Mouse (Mus musculus) megakaryocyte progenitor cell, adult 5-6 weeks (primary cell): ENCODE measurements around the gene Mrps23. TPM values are rescaled to one million over a fixed set of nuclear protein-coding genes. Genes with fewer than 3 reads are reported as not detected.

Experiments
- ATAC-seq: replicated peaks from 2 replicates; pipeline ENCODE4 v1.8.0; 2016; ENCODE audit warnings: mild to moderate bottlenecking, moderate TSS enrichment, inconsistent platforms; ENCODE audit not compliant: poor library complexity
- total RNA-seq, 2 experiments: library from RNA; stranded (forward) in 1 of 2; stranded (reverse) in 1 of 2; fragments of 157-497, 149-512 nt in 1 of 2; fragments of 200-1000 nt in 1 of 2; gene quantifications; 2 replicates each; pipeline versions ENCODE4 v1.2.3 to v1.2.4; 2015 to 2017

Mrps23 gene
- total RNA-seq, 2 experiments from 2014 or later: 49.0 to 73.5 TPM

DNA sequence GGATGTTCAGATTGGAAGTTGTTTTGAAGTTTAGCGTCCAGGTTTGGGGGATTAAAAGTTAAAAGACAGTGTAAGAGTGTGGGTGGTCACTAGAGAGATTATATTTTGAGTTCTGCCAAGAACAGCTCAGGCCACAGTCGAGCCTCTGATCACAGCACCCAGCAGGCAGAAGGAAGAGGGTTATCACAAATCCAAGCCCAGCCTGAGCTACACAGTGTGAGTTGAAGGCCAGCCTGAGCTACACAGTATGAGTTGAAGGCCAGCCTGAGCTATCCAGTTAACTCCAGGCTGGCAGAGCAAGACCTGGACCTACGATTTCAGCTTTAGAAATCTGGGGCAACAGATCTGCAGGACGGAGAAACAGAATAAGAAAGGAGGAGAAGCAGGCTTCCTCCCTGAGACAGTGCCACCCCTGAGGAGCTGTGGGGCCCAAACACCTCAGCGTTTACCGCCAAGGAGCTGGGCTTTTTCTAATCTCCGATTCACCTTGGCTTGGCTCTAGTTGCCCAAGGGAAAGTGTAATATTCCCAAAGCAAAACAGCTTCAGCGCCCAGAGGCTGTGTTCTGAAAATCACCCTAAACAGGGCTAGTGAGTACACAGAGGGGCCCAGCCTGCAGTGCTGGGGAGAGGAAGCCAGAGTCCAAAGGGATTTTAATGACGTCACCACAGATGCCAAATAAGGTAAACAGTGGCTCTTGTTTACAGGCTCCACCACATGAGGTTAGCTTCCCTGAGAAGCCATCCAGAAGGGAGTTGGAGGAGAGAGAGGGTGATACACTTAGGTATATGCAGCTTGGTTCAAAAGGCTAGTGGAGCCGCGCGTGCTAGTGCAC is 37.5 kb downstream of the Mrps23 start:
- ATAC-seq: no peak

DNA sequence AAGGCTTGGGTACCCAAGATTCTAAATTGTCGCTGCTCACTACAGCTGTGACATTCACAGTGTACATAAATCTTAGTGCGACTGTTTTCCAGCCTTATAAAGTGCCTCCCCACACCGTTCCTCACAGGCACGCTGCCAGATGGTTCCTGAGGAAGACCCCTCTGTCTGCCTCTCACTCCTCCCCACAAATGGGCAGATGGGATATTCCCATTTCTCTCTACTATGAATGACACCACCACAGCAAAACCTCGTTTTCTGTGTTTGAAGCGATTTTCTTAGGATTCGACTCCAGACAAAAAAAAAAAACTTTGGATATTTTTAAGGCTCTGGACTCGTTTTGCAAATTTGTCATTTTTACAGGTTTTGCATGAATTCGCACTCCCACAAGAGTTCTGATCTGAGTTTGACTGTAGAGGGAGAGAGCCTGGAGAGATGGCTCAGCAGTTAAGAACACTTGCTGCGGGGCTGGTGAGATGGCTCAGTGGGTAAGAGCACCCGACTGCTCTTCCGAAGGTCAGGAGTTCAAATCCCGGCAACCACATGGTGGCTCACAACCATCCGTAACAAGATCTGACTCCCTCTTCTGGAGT is 41.5 kb downstream of the Mrps23 start:
- no peak for ATAC-seq

DNA sequence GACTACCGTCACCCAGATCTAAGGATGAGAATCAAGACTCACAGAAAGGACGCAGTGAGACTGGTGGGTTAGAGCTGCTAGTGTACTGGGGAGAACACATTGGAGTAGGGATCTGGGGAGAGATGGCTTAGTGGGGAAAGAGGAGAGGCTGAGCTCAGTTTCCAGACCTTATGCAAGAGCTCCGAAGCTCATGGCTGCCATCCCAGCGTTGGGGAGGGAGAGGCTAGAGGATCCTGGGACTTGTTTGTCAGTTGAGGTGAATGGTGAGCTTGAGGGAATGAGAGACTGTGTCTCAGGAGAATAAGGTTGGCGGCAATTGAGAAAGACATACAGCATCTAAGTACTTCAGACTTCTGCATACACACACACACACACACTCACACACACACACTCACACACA is 44.4 kb downstream of the Mrps23 start:
- no peak for ATAC-seq

DNA sequence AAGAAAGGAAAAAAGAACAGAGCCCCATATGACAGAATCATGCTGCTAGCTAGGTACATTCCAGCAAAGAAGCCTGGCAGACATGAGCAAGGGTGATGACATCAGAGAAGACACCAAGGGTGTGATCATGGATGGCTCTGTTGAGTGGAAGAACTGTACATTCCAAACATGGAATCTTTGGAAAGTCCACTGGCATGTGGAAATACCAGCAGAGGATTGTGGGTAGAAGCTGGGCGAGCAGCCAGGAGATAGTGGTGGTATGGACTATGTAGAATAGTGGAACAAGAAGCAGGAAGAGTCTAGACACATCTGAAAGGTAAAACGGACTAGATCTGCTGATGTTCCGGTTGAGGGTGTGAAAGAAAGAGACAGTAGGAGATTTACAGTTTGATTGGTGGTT is 46.4 kb downstream of the Mrps23 start:
- ATAC-seq: no peak

DNA sequence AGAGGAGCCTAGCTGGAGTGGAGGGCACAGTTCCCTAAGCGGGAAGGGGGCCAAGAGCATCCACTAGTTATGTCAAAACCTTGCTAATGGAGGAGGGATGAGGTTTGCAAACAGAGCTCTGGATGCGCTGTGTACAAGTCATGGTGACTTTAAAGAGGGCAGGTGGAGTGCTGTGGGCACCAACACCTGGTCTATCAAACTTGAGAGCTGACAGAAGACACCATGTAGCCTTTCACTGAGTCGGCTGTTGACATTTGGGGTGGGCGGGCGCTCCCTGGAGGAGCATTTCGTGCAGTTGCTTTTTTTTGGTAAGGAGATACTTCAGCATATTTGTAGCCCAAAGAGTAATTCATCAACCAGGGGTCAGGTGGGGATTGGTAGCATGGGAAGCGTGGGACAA is 47.1 kb downstream of the Mrps23 start:
- no peak for ATAC-seq

DNA sequence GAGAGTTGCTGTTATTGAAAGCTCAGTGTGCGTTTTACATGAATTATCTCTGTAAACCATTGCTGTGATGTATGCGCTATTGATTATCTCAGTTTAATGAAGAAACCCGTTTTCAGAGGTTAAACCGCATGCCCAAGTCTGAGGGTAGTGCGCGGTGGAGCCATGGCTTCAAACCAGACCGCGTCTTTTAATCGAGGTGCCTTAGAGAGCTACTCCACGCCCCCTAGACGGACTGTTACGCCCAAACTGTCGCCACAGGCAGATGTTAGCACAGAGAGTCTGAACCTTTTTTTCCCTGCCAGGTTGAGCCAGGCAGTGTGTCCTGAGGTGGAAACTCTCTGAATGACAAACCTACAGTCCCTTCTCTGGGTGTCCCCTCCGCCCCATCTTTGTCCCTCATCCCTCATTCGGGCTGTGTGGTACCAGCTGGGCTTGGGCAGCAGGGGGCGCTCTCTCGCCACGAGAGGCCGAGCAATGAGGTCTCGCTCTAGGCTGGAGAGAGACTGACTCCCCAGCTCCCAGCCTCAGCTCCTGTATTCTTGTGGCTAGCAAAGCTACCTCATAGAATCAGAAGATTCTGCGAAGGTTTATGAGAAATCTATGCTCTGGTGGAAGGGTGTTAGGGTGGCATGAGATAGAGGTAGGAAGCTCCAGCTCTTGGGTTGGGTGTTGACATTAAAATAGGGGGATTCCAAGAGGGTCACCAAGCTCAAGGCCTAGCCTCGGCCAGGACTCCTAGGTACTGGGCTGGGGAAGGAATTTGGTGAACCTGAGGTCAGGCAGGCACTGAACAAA is 48.0 kb downstream of the Mrps23 start:
- ATAC-seq: peak; percentile 92

DNA sequence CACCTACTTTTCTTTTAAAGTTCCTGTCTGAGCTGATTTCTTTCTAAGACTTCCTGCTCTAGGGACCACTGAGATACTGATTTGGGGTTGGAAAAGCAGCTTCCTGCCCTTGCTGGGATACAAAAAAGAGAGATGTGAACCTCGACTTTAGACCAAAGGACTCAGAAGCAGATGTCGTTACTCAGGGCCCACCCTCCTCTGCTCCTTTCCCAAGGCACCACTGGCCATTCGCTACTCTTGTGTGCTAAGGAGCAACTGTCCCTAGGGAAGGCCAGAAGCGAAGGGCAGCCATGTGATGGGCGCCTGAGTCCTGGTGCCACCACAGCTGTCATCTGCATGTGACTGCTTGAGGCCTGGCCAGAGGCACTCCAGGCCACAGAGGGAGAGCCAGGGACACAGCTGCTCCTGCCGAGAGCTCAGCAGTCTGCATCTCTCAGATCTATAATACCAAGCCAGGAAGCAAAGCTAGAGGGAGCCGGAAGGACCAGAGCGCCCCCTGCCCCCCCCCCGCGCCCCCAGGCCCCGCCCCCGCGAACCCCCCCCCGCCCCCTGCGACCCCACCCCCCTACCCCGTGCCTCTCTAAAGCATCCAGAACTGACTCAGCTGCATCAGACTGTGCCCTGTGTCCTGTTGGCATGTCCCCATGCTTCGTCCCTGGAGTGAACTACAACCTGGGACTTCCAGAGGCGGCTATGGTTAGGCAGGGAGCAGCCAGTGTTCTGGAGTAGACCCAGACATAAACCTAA is 48.8 kb downstream of the Mrps23 start:
- ATAC-seq: no peak

DNA sequence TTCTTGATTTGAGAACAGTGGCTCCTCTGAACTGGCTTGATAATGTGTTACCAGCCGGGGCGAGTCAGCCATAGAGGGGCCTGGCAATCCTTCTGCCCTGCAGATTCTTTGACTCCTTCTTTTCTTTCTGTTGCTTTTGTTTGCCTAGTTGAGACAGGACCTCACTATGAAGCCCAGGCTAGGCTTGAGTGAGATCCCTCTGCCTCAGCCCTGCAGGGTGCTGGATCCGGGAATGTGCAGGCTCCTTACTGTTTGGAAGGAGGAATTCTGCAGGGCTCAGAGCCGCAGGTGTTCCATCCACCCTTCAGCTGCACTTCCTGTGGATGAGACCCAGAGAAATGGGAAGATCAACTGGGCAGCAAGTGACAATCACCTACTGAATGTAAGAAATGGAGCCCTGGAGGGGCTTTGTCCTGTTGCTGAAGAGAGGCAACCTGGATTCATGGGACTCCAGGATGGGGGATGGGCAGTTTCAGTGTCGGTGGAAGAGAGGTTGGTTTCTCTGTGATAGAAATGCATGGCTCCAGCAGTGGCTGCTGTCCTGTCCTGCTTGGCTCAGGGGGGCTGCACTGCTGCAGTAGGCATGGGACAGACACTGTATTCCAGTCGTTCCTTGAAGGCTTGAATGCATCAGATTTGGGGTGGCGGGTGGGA is 49.5 kb downstream of the Mrps23 start:
- ATAC-seq: no peak

DNA sequence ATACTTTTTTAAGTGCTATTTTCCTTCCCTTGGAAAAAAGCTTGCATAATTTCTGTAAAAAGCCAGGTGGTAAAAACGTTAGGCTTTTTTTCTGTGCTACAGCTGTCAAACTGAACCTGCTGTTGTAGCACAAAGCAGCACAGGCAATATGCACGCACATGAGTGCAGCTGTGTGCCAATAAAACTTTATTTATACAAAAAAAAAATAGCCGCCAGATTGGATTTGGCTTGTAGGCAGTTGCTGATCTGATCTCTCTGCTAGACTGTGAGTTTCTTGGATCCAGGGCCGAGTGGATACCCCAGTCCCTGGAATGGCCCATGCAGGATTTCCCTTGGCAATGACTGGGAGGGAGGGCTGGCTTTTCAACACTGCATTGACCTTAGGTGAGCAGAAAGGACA is 53.5 kb downstream of the Mrps23 start:
- no peak for ATAC-seq

DNA sequence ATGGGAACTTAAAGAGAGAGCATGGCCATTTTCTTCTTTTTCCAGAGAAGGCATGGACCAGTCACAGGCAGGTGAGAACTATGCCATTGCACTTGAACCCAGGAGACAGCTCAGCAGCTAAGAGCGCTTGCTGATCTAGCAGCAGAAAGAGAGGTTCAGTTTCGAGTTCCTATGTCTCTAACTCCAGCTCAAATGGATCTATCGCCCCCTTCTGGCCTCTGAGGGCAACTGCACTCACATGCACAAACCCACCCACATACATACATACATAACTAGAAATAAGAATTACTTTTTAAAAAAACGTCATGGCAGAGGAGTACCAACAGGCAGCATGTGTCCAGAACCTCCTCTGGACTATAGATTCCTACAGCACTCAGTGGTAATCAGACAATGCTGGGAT is 54.0 kb downstream of the Mrps23 start:
- no peak for ATAC-seq

DNA sequence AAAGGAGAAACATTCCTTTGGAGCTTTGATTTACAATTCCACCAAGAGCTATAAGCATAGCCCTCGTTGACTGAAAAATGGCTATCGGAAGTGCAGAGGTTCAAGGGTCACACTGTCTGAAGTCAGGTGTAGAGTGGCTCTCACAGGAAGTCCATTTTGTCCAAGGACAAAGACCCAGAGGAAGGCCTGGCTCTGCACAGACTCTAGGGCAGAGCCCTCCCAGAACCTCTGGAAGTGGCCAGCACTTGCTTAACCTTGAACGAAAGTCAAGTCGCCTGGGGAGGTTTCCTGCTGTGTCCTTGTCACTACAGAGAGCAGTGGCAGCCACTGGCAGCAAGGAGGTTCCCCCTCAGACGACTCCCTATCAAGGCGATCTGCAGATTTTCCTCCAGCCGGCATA is 56.3 kb downstream of the Mrps23 start:
- no peak for ATAC-seq

Other genes with a start within 250 kb of the Mrps23 start
- gene Dynll2, start 216.9 kb upstream of the Mrps23 start, total RNA-seq (2015): 11.1 and 12.8 TPM in 2 replicates
- 9.7 and 18.0 TPM in 2 replicates for gene Dynll2, start 216.9 kb upstream of the Mrps23 start, total RNA-seq (2017)
- 257 and 278 TPM in 2 replicates for gene Srsf1, start 157.0 kb upstream of the Mrps23 start, total RNA-seq (2015)
- gene Srsf1, start 157.0 kb upstream of the Mrps23 start, total RNA-seq (2017): 528 and 695 TPM in 2 replicates
- 37.5 and 41.8 TPM in 2 replicates for gene Vezf1, start 136.1 kb upstream of the Mrps23 start, total RNA-seq (2015)
- gene Vezf1, start 136.1 kb upstream of the Mrps23 start, total RNA-seq (2017): 16.2 and 18.8 TPM in 2 replicates
- 0.73 and 3.7 TPM in 2 replicates for gene Cuedc1, start 106.3 kb upstream of the Mrps23 start, total RNA-seq (2015)
- gene Cuedc1, start 106.3 kb upstream of the Mrps23 start, total RNA-seq (2017): 0.12 and 1.0 TPM in 2 replicates
- not detected in 2 replicates for gene Ccdc182, start 89.7 kb downstream of the Mrps23 start, total RNA-seq (2015)
- not detected in 2 replicates for gene Ccdc182, start 89.7 kb downstream of the Mrps23 start, total RNA-seq (2017)